Mouse (Mus musculus) Muller cell, postnatal 12 days (primary cell): Measurements from ENCODE around the gene Nit2.
A peak's percentile ranks its signal among the peaks of the same experiment; 100 is the strongest.
"Not testable (repeated sequence)": the region's sequence is repeated elsewhere in the genome, so short reads cannot be mapped to it uniquely, and the experiment has no call there.

Experiments
- DNase-seq: peaks from one replicate; pipeline ENCODE4 v3.0.0-alpha.2; 2015; ENCODE audit errors: inconsistent ontology term

Nit2 gene

DNA sequence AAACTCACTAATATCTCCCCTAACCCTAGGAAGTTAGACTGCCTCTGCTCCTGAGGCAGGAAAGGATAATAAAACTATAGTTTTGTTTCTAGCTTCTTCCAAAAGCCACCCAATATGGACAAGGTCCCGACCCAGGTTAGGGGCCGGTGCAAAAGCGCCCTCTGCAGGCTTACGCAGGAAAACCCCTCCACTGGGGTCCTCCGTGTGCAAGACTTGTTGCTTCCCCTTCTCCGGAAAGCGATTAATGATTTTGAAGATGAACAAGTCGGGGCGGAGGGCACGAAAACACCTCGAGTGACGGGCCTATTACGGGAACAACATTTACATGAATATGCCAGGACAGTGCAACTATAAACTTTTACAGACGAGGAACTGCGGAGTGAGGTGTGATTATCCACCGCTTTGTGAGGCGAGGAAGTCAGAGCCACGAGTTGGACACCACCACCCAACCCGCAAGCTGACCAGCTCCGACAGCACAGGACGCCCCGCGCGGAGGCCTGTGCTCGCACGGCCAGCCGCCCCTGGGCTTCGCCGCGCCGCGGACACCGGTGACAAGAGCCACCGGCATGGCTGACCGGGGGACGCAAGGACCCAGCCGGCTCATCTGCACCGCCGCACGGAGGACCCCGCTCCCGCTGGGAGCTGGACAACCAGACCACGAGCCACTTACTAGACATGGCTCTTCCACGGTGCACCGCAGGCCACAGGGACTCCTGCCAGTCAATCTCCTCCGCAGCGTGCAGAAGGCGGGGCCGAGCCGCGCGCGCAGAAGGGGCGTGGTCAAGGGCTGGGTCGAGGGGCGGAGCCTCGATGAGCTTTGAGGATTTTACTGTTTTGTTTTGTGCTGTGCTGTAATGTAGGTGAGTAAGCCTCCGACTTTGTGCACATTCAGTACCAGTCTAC, at the start of gene Nit2:
Gene Nit2, minus strand, starts transcription at position 731 of the 903 bp plus-strand sequence.
- DNase-seq, result peak; percentile 96

DNA sequence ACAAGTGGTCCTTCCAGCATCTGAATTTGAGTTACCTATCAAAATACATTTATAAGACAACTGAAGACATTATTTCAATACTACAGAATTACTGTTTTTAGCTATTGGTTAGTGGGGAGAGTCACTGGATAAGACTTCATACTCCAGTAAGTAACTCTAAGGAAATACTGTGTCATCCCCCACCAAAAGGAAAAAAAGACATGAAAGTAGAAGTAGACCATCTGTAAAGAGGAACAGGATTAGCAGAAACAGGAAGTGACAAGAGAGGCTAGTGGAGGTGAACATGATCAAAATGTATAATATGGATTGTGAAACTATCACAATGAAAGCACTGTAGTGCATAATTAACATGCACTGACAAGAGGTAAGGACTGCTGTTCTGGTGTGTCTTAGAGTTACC, 48.8 kb upstream of the Nit2 start:
- DNase-seq, result no peak

DNA sequence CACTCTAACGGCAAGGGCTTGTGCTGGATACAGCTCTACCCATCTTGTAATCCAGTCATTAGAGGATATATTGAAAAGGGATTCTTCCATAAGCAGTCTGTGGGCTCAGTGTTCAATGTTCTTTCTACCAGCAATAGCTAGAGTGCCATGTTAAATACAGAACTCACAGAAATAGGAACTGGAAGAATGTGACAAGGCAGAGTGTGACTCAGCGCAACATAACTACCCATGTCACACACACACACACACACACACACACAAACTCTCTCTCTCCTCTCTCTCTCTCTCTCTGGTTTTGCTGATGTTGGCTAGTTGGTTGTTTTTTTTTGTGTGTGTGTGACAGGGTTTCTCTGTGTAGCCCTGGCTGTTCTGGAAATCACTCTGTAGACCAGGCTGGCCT, 43.9 kb upstream of the Nit2 start:
- no peak for DNase-seq

- no peak for DNase-seq
Observed at GRCm38 (mm10) chr16:57208342-57208741, 41.2 kb upstream of the Nit2 start.

DNA sequence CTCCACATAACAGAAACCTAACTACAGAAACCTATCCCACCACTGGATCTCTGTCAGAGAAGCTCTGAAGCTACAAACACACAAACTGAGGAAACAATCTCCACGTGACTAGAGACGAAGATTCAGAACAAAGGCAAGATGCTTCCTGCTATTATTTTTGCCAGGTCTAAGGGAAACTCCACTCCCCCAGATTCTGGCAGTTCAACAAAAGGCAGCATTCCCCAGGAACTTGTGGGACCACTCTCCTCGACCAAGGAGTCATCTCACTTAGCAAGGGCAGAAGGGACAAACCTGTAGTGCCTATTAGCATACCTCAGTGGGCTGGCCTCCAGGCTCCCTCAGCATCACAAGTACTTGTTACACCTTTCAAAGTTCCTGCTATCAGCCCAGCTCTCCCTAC, 30.1 kb upstream of the Nit2 start:
- no peak for DNase-seq

DNA sequence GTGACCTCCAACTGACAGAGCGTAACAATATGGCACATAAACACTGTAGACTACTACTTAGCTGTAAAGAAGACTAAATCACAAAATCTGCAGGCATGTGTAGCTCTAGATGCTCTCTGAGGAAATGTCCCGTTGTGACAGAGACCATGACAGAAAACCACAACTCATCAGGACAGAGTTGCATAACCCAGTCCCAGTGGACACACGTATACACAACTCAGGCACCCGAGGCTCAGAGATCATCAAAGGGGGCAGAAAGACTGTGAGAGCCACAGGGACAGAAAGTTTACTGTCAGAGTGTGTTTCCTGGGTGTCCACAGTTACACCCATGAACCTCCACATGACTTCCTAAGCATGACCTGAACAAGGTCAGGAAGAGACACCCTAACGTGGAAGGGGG, 29.4 kb upstream of the Nit2 start:
- no peak for DNase-seq

DNA sequence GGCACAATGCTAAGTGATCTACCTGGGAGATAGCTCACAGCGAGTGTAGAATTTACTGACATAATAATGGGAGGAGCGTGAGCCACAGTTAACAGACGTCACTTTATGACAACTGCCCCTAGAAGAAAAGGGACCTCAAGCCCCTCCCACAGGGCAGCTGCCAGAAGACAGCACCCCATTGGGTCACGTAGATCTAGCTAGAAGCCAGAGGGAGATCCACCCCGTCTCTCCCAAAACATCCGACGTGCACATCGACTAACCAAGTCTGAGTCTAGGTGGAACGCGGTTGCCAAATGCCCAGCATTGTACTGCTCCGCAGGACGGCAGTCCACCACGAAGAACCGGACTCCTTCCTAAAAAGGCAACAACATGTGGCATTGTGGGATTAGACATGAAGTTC, 24.1 kb upstream of the Nit2 start:
- DNase-seq, result no peak

DNA sequence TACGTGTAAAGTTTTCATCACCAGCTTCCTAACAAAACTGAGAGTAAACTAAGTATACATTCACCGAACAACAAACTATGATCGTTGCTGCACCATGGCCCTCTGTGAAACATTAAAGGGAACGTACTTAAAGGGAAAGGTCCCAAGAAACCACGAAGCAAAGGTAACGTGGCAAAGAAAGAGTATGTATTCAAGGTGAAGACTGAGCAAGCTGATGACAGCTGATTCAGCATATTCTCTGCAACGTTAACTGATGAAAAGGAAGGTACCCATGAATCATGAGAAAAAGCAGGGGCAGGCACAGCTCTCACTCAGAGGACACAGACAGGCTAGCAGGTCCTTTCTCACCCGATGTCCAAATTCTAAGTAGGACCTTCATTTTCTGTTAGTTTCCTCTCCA, 23.2 kb upstream of the Nit2 start:
- DNase-seq, result no peak

DNA sequence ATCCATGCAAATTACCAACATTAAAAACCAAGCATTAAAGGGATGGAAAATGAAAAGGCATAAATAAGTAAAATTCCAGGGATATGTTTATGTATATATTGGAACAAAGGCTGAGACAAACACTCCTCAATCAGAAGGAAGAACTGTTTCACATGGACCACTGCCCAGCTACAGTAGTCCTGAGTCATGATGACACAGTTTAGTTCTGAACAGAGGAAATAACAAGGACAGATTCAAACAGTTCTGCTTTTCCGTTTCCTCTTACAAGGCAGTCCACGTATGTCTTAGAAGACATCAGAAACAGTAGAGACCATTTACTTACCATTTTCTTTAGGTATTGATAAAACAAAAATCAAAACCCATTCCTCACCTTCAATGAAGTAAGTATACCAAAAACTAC, 22.4 kb upstream of the Nit2 start:
- peak; percentile 51 for DNase-seq

- no peak for DNase-seq
Observed at GRCm38 (mm10) chr16:57186618-57187017, 19.5 kb upstream of the Nit2 start.

DNA sequence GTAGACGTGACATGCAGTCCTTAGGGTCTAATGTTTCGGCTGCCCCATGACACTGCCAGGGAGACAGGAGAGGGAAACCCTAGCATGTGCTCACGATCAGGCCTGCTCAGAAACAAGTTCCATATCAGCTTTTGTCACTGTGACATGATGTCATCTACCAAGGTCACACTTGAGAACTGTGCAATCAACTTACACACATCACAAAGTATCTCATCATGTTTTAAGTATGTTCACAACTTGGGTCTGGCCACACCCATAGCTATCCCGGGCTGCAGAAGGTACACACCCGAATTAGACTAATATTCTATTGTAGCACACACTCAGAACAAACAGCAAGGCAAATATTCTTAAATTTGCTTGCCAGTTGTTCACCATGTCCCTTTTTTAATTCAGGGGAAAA, 14.9 kb upstream of the Nit2 start:
- DNase-seq, result no peak

DNA sequence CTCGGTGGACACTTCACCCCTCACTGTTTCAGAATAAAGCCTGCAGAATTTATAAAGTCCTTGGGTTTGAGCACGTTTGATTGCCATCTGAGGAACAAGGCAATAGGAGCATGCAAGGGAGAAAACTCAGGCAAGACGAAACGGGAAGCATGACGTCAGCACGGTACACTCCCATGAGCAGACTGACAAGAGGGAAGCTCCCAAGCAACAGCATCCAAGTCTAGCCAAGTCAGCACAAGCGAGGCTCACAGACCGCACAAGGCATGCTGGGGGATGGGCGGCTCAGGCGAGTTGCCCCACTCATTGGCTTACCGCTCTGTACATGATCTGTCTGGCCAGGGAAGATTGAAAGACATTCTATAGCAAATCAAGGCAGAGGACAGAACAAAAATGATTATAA, 14.0 kb upstream of the Nit2 start:
- no peak for DNase-seq

DNA sequence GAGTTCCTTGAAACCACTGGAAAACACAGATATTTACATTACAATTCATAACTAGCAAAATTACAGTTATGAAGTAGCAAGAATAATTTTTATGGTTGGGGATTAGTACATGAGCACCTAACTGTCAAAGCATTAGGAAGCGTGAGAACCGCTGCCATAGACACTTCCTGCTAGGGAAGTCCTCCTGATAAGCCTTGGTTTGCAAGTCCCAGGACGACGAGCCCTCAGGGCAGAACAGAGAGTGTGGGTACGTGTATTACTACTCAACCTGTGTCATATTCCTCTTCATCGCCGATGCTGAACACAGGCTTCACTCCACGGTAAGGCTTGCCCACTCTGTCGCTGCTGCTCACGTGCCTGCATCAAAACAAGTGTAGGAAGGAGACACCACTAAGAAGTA, 10.5 kb upstream of the Nit2 start:
- no peak for DNase-seq

GRCm38 (mm10) chr16:57177254-57177653, 10.1 kb upstream of the Nit2 start:
- DNase-seq, result no peak

DNA sequence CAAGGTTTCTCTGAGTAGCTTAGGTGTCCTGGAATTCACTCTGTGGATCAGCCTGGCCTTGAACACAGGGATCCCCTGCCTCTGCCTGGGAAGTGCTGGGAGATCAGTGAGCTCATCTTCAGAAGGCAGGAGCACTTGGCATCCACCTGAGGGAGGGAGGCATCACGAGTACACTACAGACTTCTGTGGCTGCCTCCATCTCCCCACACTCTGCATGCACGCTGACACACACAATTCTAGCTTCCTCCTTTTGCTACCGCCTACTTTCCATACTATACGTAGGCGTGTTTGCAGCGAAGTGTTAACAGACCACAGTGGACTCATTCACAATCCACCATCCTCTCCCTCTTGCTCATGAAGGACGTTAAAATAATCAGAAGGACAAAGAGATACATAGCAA, 9.1 kb upstream of the Nit2 start:
- no peak for DNase-seq

DNA sequence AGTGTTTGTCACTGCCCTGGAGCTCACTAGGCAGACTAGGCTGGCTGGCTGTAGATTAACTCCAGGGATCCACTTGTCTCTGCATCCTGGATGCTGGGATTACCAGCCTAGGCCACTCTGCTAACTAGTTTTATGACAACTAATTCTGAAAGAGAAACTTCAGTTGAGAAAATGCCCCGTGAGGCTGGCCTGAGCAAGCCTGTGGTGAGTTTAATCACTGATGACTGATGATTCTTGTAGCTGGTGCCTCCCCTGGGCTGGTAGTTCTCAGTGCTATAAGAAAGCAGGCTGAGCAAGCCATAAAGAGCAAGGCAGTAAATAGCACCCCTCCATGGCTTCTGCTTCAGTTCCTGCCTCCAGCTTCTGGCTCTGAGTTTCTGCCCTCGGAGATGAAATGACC, 8.6 kb upstream of the Nit2 start:
- no peak for DNase-seq

DNA sequence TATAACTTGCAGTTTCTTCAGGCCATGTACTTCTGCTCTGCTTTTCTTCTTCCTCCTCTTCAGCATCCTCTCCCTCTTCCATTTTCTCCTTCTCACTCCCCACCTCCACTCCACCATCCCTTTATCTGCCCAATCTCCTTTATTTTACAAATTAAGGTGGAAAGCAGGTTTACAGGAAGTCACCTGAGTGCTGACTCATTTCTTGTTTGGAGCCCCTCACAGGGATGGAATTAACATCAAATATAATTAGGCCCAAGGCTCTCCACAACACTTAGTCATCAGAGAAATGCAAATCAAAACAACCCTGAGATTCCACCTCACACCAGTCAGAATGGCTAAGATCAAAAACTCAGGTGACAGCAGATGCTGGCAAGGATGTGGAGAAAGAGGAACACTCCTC, 7.3 kb upstream of the Nit2 start:
- DNase-seq, result not testable (repeated sequence)

GRCm38 (mm10) chr16:57171570-57171969, 4.4 kb upstream of the Nit2 start:
- no peak for DNase-seq

GRCm38 (mm10) chr16:57171161-57171560, 4.0 kb upstream of the Nit2 start:
- no peak for DNase-seq

DNA sequence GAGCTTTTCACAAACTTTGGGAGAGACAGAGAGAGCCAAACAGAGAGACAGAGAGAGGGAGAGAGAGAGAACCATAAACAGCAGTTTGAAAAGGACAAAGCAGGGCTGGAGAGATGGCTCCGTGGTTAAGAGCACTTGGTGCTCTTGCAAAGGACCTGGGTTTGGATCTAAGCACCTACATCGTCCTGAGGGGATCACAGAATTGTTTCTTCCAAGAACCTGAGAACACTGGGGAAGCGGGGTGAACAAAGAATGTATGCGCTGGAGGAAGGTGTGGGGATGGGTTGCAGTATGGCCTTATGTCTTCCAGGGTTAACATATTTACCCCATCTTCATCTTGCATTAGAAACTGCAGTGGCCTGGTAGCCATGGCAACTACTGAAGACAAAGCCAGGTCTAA, 1.1 kb upstream of the Nit2 start:
- no peak for DNase-seq

DNA sequence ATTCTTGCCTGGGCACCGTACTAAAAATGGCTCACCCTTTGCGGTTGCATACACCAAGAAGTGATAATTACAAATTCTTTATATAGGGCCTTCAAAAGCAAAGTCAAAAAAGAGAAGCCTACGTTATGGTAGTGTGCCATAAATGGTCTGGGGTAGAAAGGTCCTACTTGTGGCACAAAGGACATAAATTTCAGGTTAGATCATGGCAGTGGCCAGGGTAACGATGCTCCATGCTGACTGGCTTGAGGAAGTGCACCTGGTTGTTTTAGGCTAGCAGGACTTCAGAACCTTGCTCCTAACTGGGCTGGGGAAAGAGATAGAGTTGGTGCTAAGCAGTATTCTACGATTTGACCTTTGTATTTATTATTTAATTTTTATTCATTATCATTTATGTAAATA, 372 bp upstream of the Nit2 start:
- no peak for DNase-seq

- DNase-seq, result no peak
Observed at GRCm38 (mm10) chr16:57166086-57166485, 1.1 kb downstream of the Nit2 start.

DNA sequence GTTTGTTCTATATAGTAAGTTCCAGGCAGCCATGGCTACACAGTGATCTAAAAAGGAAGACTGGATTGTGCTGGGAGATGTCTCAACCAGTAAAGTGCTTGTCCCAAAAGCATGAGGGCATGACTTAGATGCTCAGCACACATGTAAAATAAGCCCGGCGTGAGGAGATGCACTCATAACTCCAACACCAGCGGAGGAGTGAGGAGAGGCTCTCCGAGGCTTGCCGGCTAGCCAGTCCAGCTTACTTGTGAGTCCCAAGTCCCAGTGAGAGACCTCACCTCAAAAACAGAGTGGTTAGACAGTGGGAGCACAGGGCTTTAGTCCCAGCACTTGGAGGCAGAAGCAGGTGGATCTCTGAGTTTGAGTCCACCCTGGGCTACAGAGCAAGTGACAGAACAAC, 2.0 kb downstream of the Nit2 start:
- DNase-seq, result no peak

DNA sequence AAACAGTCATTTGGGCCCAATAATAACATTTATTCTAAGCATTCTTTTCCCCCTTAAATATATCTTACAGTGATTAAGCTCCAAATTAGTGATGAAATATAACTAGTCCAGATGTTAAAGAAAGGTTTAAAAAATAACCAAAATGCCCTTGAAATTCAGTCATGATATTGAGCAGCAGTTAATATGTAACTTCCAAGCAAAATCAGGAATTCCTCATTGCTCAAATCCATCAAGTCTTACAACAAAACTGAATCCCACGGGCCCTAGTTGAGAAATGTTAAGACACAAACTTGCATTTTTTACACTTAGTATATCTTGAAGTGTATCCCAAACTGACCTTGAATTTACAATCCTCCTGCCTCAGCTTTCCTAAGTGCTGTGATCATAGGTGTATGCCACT, 3.4 kb downstream of the Nit2 start:
- DNase-seq, result no peak
